Mouse (Mus musculus) hindbrain, embryonic 10.5 days (tissue): Measurements from ENCODE around the gene Ccn1. TPM values are rescaled to one million over a fixed set of nuclear protein-coding genes. Genes with fewer than 3 reads are reported as not detected.
A peak's percentile ranks its signal among the peaks of the same experiment; 100 is the strongest.

Source experiments
- DNase-seq: peaks from one replicate; pipeline ENCODE4 v3.0.0-alpha.2; 2017; ENCODE audit warnings: low spot score
- H3K27ac ChIP-seq: fragments of 300-500 bp; sonication (generic); 2 replicates; pipeline ENCODE4 v1.5.1; 2016; ENCODE audit warnings: mild to moderate bottlenecking, moderate library complexity
- H3K27me3 ChIP-seq: fragments of 300-500 bp; sonication (generic); 2 replicates; pipeline ENCODE4 v1.6.1; 2016; ENCODE audit warnings: mild to moderate bottlenecking; ENCODE audit not compliant: poor library complexity, insufficient read depth, severe bottlenecking
- H3K36me3 ChIP-seq: fragments of 300-500 bp; sonication (generic); 2 replicates; pipeline ENCODE4 v1.6.1; 2016; ENCODE audit warnings: mild to moderate bottlenecking, moderate library complexity
- H3K4me1 ChIP-seq: fragments of 300-500 bp; sonication (generic); replicated peaks from 2 replicates; pipeline ENCODE4 v1.6.1; 2016; ENCODE audit warnings: mild to moderate bottlenecking
- H3K4me3 ChIP-seq: fragments of 300-500 bp; sonication (generic); 2 replicates; pipeline ENCODE4 v1.5.1; 2016; ENCODE audit warnings: mild to moderate bottlenecking, moderate library complexity
- H3K9me3 ChIP-seq: fragments of 300-500 bp; sonication (generic); 2 replicates; pipeline ENCODE4 v1.6.1; 2016; ENCODE audit warnings: mild to moderate bottlenecking, moderate library complexity
- WGBS: fragments of 180-500 bp; shearing (Covaris S2); methylation state at CpG from one replicate; pipeline ENCODE4 v1.1.7; 2016; 5-methylcytosine and 5-hydroxymethylcytosine counted together
- polyA plus RNA-seq: library from polyadenylated mRNA; unstranded; fragments of >200 nt; fragmentation: Nextera tagmentation; extraction: Ambion mirVana; gene quantifications from 2 replicates; pipeline ENCODE4 v1.2.1, GENCODE M21; 2016

Ccn1 gene
- polyA plus RNA-seq, 1 experiment from 2014 or later: 43.4 TPM

DNA sequence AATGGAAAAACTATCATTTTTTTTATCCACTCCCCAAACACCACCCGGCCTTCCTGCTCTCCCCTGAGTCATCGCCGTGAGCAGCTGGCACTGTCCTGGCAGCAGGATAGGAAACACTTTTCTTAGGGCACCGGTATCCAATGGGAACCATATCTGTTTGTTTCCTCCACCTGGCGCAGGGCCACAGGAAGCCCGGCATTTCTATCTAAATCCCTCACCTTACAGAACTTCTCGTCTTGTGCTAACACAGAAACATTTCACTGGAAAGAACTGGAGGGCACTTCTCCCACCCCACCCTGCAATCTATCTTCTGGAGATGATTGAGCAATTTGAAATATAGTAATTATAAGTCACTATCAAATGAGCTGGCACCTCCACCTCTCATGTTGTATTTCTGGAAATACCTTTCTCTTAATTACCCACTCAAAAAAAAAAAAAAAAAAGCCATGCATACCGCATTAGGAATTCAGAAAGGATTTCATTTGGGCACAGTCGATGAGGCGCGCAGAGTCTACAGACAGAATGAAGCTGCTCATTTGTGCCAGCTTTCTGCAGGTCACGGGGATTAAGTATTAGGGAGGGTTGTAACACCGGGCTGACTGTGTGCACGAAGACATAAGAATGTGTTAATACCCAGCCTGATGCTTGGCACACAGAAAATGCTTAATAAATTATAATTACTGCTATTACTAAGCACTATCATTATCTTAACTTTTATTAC lies 7.4 kb upstream of the Ccn1 start:
- peaks cover 31% of the 10 kb centered on the region for H3K27me3 ChIP-seq
- DNase-seq: no peak
- no peaks in the 10 kb centered on the region for H3K9me3 ChIP-seq
- H3K36me3 ChIP-seq: no peaks in the 10 kb centered on the region
- 83% methylated on average over 14 of the region's 14 CpGs for WGBS
- H3K4me3 ChIP-seq: no peak overlapping the region
- H3K4me1 ChIP-seq: peaks cover 25% of the 10 kb centered on the region
- no peak overlapping the region for H3K27ac ChIP-seq

DNA sequence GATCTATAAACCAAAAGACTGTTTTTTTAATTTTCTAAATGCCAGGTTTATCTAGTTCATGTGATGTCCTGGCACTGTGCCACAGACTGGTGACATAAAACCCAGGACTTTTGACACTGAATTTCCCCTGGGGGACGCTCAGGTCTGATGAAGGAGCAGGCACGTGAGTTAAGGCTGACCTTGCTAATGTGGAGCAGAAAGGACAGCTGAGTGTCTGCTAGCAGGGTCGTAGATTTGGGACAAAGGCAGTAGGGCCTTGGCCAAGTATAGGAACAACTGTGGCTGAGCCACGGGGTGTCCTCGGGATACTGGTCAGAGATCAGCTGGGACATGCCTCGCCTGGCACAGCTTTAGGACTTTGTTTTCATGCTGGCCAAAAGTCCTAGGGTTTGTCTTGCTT lies 5.2 kb upstream of the Ccn1 start:
- no peaks in the 10 kb centered on the region for H3K9me3 ChIP-seq
- WGBS: 76% methylated on average over 6 of the region's 6 CpGs
- peaks cover 47% of the 10 kb centered on the region for H3K4me1 ChIP-seq
- DNase-seq: no peak
- no peak overlapping the region for H3K27ac ChIP-seq
- no peak overlapping the region for H3K4me3 ChIP-seq
- H3K27me3 ChIP-seq: peaks cover 47% of the 10 kb centered on the region
- H3K36me3 ChIP-seq: no peaks in the 10 kb centered on the region

DNA sequence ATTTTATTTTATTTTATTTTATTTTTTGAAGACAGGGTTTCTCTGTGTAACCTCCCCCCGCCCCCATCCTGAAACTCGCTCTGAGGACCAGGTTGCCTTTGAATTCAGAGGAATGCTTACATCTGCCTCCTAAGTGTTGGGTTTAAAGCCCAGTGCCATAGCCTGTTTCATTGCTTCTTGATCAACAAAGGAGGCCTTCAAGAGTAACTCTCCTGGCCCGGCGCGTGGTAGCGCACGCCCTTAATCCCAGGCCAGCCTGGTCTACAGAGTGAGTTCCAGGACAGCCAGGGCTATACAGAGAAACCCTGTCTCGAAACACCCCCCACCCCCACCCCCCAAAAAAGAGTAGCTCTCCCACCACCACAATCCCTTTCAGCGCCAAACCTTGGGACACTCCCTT lies 4.2 kb upstream of the Ccn1 start:
- Histone ChIP-seq H3K27ac (peak overlapping the region; percentile 81), H3K36me3 (no peaks in the 10 kb centered on the region), H3K4me3 (peak overlapping the region; percentile 72; the same call in 1 of the 2 replicates), H3K4me1 (peaks cover 55% of the 10 kb centered on the region), H3K9me3 (no peaks in the 10 kb centered on the region), H3K27me3 (peaks cover 47% of the 10 kb centered on the region)
- DNase-seq: no peak
- WGBS: 54% methylated on average over 9 of the region's 9 CpGs

DNA sequence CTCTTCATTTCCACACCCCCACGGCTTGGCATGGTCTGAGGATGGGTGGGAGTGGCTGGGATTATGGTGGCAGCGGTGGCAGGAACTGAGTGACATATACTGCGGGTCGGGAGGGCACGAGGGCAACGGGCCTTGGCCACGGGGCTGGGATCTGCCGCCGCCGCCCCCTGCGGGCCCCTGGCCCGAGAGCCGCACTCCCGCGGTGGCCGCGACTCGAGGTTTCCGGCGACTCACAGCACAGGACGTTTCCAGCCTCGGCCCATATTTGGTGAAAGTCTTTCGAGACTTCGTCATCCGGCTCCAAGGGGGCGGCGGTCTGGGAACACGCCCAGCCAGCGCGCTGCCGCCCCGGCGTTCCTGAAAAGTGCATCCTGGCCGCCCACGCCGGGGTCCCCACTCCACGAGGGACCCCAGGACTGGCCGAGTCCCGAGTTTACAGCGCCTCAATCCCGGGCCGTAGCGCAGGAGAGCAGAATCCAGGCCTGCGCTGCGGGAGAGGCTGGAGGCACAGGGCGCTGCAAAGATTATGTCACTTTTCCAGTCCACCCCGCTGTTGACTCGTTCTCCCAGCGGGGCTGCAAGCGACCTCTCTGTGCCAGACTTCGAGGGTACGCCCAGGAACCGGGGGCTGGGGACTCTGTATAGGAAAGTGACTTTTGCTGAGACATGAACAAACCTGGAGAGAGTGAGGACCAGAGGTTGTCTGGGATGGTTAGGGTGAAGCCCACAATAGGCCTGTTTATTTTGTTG lies 3.6 kb upstream of the Ccn1 start:
- Histone ChIP-seq H3K27me3 (peaks cover 50% of the 10 kb centered on the region), H3K9me3 (no peaks in the 10 kb centered on the region), H3K4me1 (peaks cover 61% of the 10 kb centered on the region), H3K4me3 (peak overlapping the region; percentile 72), H3K27ac (peak overlapping the region; percentile 81), H3K36me3 (no peaks in the 10 kb centered on the region)
- under 1% methylated on average over 53 of the region's 53 CpGs for WGBS
- peak; percentile 80 for DNase-seq

DNA sequence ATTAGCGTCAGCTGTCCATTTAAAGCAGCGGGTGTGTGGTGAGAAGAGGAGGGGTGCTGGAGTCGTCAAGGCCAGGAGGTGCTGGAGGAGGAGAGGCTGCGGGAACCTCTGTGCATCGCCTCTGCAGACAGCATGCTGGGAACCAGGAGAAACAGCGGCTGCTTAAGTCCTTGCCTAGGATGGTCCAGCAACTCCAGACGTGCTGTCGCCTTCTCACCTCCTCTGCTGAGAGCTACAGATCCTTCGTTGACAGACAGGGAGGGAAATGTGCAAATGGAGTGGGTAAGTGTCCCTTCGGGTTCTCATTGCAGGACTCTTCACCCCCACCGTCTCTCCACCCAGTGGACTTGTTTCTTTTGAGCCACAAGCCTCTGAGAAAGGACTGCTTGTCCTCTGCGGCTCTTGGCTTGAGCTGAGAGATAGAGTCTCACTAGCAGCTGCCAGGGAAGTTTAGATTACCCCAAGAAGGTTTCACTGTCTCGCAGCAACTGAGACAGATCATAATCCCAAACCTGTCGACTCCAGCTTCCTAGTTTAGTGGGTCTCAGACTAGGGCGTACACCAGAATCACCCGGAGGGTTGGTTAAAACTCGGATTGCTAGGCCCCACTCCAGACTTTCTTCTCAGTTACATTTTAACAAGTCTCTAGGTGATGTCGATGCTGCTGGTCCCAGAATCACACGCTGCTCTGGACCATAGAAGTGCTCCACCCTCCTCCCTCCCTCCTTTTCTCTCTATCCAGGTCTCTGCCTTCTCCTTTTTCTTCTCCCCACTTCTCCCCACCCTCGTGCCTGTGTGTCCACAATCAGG lies 2.7 kb upstream of the Ccn1 start:
- 4% methylated on average over 20 of the region's 20 CpGs for WGBS
- peak overlapping the region; percentile 72 for H3K4me3 ChIP-seq
- H3K36me3 ChIP-seq: peaks cover 3% of the 10 kb centered on the region; the same call in 1 of the 2 replicates
- peaks cover 69% of the 10 kb centered on the region for H3K4me1 ChIP-seq
- peak overlapping the region; percentile 81 for H3K27ac ChIP-seq
- peaks cover 55% of the 10 kb centered on the region for H3K27me3 ChIP-seq
- DNase-seq: peak; percentile 62
- no peaks in the 10 kb centered on the region for H3K9me3 ChIP-seq

DNA sequence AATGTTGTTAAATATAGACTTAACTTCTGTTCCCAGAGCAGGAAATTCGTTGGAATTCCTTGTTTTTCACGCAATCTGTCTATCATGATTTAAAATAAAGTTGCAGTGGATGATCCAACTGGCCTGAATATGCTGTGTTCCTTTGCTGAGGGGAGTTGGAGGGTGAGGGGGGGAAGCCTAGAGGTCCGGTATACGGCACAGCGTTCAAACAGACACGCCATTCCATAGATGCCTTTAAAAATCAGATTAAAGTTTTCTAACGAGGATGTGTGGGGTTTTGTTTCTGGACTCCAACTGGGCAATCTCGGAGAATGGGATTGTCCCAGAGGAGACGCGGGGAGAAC lies 2.2 kb upstream of the Ccn1 start:
- H3K4me1 ChIP-seq: peaks cover 72% of the 10 kb centered on the region
- H3K27me3 ChIP-seq: peaks cover 57% of the 10 kb centered on the region
- H3K27ac ChIP-seq: peak overlapping the region; percentile 81
- under 1% methylated on average over 10 of the region's 10 CpGs for WGBS
- no peaks in the 10 kb centered on the region for H3K9me3 ChIP-seq
- H3K36me3 ChIP-seq: peaks cover 7% of the 10 kb centered on the region; the same call in 1 of the 2 replicates
- peak overlapping the region; percentile 72 for H3K4me3 ChIP-seq
- no peak for DNase-seq

DNA sequence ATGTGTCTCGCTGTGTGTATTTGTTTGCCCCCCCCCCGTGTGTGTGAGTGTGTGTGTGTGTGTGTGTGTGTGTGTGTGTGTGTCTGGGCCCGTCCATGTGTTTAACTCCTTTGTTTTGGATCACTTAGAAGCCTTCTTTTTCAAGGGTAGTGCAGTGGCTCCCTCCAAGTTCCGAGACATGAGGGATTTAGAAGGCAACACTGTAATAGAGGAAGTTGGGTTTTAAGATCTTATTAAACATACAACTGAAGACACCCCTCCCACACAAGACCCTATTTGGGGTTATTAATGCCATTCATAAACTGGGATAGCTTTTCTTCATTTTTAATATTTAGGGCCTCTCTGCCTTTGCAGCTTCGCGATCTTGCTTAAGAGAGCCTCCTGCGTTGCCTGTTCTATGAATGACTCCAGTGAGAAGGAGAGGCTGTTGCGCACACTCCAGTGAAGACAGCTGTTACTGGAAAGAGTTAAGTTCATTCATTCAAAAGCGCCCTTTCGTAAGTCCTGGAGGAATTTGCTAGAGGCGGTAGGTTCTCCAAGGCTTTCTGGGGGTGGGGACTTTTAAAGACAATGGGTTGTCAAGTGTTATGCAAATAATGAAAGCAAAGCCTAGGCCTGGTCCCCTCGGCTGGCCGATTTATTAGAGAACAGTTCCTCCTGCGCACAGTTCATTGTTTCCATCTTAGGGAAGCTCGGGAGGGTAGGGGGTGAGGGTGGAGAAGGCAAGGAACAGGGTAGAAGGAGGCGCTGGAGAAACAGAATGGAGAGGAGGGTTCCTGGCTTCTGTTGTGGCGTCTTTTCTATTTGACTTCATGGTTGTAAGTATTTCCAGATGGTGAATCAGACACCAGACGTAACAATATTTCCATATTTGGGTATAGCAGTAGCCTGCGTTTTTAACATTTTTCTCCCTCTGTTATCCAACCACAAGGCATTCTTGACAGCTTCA lies 1.5 kb upstream of the Ccn1 start:
- Histone ChIP-seq H3K4me1 (peaks cover 77% of the 10 kb centered on the region), H3K27me3 (peaks cover 57% of the 10 kb centered on the region)
- 2% methylated on average over 19 of the region's 19 CpGs for WGBS

DNA sequence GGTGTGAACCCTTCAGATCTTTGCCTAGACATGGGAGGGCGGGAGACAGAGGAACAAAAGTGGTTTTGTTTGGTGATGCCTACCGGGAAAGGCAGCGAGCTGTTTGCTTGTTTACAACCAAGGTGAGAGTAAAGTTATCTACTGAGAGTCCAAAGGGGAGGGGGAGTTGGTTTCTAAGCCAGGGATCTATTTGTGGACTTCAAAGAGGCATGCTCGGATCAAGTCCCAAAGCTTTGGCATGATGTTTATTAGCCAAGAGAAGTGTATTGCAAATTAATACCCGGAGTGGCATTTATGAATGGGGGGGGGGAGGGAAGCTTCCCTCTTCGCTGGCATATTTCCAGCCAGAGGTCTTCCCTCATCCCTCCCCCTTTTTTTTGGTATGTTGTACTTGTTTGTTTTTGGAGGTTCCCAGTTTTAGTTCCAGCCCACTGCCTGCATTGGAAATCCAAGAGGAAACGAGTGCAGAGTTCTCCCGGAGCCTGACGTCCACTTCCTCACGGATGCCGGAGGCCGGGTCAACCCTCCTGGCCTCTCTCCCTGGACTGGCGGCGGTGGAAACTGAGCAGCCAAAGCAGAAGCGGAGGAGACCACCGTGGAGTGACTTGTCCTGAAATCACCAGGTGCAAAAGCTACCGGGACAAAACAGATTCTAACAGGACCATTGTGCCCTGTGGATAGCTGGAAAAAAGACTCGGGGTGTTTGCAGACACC lies 674 bp upstream of the Ccn1 start:
- Histone ChIP-seq H3K9me3 (no peaks in the 10 kb centered on the region), H3K27me3 (peaks cover 57% of the 10 kb centered on the region), H3K4me1 (peaks cover 86% of the 10 kb centered on the region), H3K27ac (peak overlapping the region; percentile 95), H3K36me3 (peaks cover 7% of the 10 kb centered on the region; the same call in 1 of the 2 replicates), H3K4me3 (peak overlapping the region; percentile 72)
- under 1% methylated on average over 18 of the region's 18 CpGs for WGBS
- peak; percentile 68 for DNase-seq

More for the DNA sequence above, 1.5 kb upstream of the Ccn1 start:
- Histone ChIP-seq H3K27ac (peak overlapping the region; percentile 95), H3K9me3 (no peaks in the 10 kb centered on the region), H3K4me3 (peak overlapping the region; percentile 72), H3K36me3 (peaks cover 7% of the 10 kb centered on the region; the same call in 1 of the 2 replicates)
- peak; percentile 62 for DNase-seq

DNA sequence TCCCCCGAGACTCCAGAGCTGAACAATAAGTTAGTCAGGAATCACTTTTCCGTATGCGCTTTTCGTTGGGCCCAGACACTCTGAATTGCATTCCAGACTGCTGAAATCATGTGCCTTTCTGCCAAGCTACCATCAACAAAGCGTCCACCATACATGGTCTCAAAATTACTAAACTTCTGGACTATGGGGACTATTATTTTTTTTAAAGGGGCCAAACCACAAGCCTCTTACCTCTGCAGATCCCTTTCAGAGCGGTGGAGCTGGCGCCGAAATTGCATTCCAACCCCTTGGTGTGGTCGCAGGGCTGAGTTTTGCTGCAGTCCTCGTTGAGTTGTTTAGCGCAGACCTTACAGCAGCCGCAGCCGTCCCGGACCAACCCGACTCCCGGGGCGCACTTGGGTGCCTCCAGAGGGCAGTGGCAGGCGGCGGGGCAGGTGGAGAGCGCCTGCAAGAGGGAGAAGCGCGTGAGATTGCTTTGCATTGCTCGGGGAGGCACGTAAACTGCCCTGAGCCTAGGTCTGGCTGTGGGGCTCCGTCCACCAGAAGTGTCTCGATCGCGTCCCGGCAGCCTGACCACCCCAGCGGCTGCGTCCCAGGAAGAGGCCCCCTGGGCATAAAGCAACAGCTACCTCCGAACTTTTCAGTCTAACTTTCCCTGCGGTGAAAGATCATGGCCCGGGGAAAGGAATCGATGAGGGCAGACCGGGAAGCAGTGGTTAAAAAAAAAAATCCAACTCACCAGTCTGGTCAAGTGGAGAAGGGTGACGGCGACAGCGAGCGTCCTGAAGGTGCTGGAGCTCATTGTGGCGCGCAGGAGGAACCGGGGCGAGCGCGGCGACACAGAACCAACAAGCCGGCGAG lies 560 bp downstream of the Ccn1 start:
- no peaks in the 10 kb centered on the region for H3K9me3 ChIP-seq
- WGBS: under 1% methylated on average over 49 of the region's 49 CpGs
- peaks cover 92% of the 10 kb centered on the region for H3K4me1 ChIP-seq
- H3K36me3 ChIP-seq: peaks cover 7% of the 10 kb centered on the region; the same call in 1 of the 2 replicates
- H3K4me3 ChIP-seq: peak overlapping the region; percentile 72
- peak; percentile 71 for DNase-seq
- H3K27me3 ChIP-seq: peaks cover 45% of the 10 kb centered on the region
- peak overlapping the region; percentile 95 for H3K27ac ChIP-seq

DNA sequence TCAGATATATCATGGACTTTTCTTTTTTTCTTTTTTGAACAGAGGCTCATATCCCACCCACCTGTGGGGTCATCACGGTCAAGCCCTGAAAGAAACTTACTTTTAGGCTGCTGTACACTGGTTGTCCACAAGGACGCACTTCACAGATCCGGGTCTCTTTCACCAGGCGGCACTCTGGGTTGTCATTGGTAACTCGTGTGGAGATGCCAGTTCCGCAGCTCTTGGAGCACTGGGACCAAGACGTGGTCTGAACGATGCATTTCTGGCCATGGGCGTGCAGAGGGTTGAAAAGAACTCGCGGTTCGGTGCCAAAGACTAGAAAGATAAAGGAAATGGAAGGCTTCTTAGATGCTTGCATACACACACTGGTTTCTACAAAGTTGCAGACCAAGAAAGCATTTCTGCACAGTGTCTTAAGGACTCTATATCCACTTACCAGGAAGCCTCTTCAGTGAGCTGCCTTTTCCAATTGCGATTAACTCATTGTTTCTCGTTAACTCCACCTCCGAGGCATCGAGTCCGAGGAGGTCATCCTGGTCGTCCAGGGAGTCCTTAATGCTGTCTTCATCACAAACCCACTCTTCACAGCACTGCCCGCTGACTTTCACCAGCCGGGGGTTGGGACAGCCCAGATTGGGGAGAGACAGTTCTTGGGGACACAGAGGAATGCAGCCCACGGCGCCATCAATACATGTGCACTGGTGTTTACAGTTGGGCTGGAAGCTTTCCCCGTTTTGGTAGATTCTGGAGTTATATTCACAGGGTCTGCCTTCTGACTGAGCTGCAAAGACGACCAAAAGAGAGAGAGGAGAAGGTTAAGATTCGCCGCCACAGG lies 1.5 kb downstream of the Ccn1 start:
- Histone ChIP-seq H3K27ac (peak overlapping the region; percentile 95), H3K4me1 (peaks cover 86% of the 10 kb centered on the region), H3K27me3 (peaks cover 44% of the 10 kb centered on the region), H3K36me3 (peaks cover 7% of the 10 kb centered on the region; the same call in 1 of the 2 replicates), H3K9me3 (no peaks in the 10 kb centered on the region), H3K4me3 (peak overlapping the region; percentile 72)
- peak; percentile 60 for DNase-seq
- 21% methylated on average over 26 of the region's 26 CpGs for WGBS
